Mouse (Mus musculus): ENCODE results near the gene Cox6b1.

The Cox6b1 gene

GRCm38 (mm10) chr7:30587842-30588667 is 37.9 kb downstream of the Cox6b1 start:
- peak; percentile 74 for DNase-seq (ENCODE audit: extremely low spot score, low spot score)

DNA sequence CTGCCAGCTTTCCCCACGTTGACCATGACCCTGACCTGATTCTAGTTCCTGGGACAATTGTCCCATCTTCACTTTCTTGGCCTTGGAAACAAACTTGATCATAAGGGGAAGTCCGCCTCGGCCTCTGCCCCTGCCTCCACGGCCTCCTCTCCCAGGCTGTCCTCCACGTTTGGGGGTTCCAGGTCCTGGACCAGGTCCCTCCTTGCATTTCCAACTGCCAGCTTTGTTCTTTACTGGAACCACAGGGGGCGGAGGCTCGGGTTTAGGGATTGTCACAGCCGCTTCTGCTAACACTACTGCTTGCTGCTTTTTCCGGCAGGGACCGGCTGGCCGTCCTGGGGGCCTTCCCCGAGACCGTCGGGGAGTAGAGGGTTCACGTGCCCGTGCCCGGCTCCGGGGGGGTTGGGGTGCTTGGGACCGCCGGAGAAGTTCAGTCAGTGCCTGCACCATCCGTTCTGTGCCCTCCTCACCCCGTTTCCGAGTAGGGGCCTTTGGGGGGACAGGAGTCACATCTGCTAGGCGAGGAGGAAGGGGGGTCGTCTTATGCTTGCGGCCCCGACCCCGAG is 39.4 kb downstream of the Cox6b1 start:
- DNase-seq (ENCODE audit: extremely low spot score, low spot score), result no peak

GRCm38 (mm10) chr7:30585170-30585569 is 40.8 kb downstream of the Cox6b1 start:
- DNase-seq (ENCODE audit: extremely low spot score, low spot score), result no peak

- no peak for DNase-seq (ENCODE audit: extremely low spot score, low spot score)
Observed at GRCm38 (mm10) chr7:30584339-30584738, 41.6 kb downstream of the Cox6b1 start.

DNA sequence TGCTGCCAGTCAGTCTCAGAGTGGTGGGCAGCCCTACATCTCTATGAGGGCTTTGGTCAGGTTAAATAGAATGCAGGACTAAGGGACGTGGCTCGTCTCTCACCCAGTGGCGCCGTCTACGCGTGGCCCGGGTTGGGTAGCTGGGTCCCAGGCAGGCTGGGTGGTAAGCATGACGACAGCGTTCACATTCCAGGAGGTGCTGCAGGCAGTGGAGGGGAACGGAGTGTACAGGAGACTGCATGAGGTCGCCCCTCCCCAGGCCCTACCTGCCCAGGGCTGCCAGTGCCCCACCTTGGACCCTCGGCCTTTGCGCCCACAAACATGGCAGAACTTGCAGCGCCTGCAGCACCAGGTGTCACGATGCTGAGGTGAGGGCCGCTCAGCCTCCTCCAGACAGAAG is 44.4 kb downstream of the Cox6b1 start:
- DNase-seq (ENCODE audit: extremely low spot score, low spot score), result no peak

DNA sequence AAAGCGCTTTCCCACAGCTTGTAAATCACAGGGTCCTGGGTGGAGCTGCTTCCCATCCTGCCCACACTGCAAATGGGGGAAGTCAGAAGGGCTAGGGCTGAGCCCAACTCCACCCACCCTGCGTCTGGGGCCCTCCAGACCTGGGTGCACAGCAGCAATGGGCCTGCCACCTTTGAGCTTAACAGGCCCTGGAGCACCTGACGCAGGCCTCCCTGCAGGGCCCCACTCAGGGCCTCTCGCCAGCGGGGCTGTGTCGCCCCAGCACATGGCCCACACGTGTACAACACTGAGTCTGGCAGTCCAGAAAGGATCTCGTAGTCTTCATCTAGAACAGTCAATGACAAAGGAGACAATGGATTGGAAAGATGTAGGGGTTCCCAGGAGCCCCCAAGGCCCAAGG is 46.0 kb downstream of the Cox6b1 start:
- no peak for DNase-seq (ENCODE audit: extremely low spot score, low spot score)

- no peak for DNase-seq (ENCODE audit: extremely low spot score, low spot score)
Observed at GRCm38 (mm10) chr7:30572969-30573368, 53.0 kb downstream of the Cox6b1 start.

DNA sequence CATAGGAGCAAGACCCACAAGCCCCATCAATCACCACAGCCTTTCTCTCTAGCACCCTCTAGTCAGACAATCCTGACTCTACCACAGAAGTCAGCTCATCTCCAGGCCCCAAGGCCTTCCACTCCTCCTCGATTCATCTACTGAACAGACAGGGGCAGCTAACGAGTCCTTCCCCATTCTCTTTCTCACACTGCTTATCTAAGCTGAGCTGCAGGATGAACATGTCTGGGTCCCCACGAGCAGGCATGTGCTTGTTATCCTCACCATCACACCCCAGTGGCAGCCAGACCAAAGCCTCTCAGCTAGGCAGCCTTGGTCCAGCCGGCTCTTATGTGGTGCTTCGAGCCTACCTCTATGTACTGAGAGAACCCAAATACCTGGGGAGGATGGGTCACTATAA is 53.6 kb downstream of the Cox6b1 start:
- DNase-seq (ENCODE audit: extremely low spot score, low spot score), result no peak

- no peak for DNase-seq (ENCODE audit: extremely low spot score, low spot score)
Observed at GRCm38 (mm10) chr7:30567555-30567954, 58.4 kb downstream of the Cox6b1 start.

Measured in neural tube, embryonic 10.5 days (tissue).